Mouse (Mus musculus) hindbrain, postnatal 0 days (tissue): ENCODE measurements around the gene Scly. TPM values are rescaled to one million over a fixed set of nuclear protein-coding genes. Genes with fewer than 3 reads are reported as not detected.

Experiments used
- ATAC-seq: fragments of 200-750 bp; cut with Nextera tagmentation; 2 replicates; pipeline ENCODE4 v1.8.0; 2017; ENCODE audit warnings: mild to moderate bottlenecking, moderate TSS enrichment, moderate library complexity
- DNase-seq: peaks from one replicate; pipeline ENCODE4 v3.0.0-alpha.2; 2015; ENCODE audit warnings: low spot score
- H3K27ac ChIP-seq: fragments of 300-500 bp; sonication (generic); 2 replicates; pipeline ENCODE4 v1.5.1; 2014; ENCODE audit warnings: mild to moderate bottlenecking
- H3K27me3 ChIP-seq: fragments of 300-500 bp; sonication (generic); 2 replicates; pipeline ENCODE4 v1.6.1; 2014; ENCODE audit warnings: low read length, mixed read lengths; ENCODE audit not compliant: insufficient read depth
- H3K36me3 ChIP-seq: fragments of 300-500 bp; sonication (generic); 2 replicates; pipeline ENCODE4 v1.6.1; 2014; ENCODE audit warnings: low read length, mixed read lengths; ENCODE audit not compliant: insufficient read depth
- H3K4me1 ChIP-seq: fragments of 300-500 bp; sonication (generic); 2 replicates; pipeline ENCODE4 v1.6.1; 2014; ENCODE audit warnings: antibody characterized with exemption, low read length, mixed read lengths; ENCODE audit not compliant: insufficient read depth
- H3K4me2 ChIP-seq: fragments of 300-500 bp; sonication (generic); 2 replicates; pipeline ENCODE4 v1.6.1; 2014; ENCODE audit warnings: low read depth, mild to moderate bottlenecking, low read length, moderate library complexity, mixed read lengths
- H3K4me3 ChIP-seq: fragments of 300-500 bp; sonication (generic); 2 replicates; pipeline ENCODE4 v1.5.1; 2014; ENCODE audit warnings: low read length
- H3K9ac ChIP-seq: fragments of 300-500 bp; sonication (generic); replicated peaks from 2 replicates; pipeline ENCODE4 v1.6.1; 2014; ENCODE audit warnings: mild to moderate bottlenecking, low read length, moderate library complexity, mixed read lengths
- H3K9me3 ChIP-seq: fragments of 300-500 bp; sonication (generic); 2 replicates; pipeline ENCODE4 v1.6.1; 2016; ENCODE audit warnings: low read length, mixed read lengths
- CTCF ChIP-seq: IDR thresholded peaks from 2 replicates; pipeline ENCODE4 v1.5.1; 2016; ENCODE audit warnings: antibody characterized with exemption, control low read depth, low read depth
- WGBS: fragments of 180-500 bp; shearing (Covaris S2); extraction: QIAGEN DNeasy Blood & Tissue Kit; methylation state at CpG from one replicate; pipeline ENCODE4 v1.1.7; 2014; 5-methylcytosine and 5-hydroxymethylcytosine counted together
- polyA plus RNA-seq: library from polyadenylated mRNA; unstranded; fragments of >200 nt; fragmentation: Nextera tagmentation; extraction: Ambion mirVana; gene quantifications from 2 replicates; pipeline ENCODE4 v1.2.1, GENCODE M21; 2015
- total RNA-seq: library from RNA; depleted of rRNA; stranded (reverse); fragments of >200 nt; gene quantifications from 2 replicates; pipeline ENCODE4 v1.2.3, GENCODE M21; 2014; rRNA removed

Scly gene
- total and polyA plus RNA-seq, 2 experiments from 2014 or later, result 9.9 to 15.2 TPM

DNA sequence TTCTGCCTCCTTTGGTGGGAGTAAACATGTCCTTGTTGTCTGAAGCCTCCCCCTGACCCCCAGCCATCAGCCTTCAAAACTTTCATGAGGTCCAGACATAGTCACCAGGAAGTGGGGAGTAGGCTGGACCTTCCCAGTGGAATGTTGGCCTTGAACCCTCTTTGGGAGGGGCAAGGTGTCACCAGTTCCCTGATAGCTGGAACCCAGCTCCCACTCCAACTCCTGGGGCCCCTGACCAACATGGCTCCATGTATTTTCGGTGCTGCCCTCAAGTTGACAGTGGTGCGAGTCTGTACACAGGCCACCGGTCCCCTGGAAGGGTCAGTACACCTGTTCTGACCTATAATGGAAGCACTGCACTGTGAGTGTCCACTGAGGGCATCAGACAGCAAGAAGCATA, 69.2 kb downstream of the Scly start:
- DNase-seq (no peak), ATAC-seq (no peak)
- 95% methylated on average over 3 of the region's 3 CpGs for WGBS
- peaks cover 6% of the 10 kb centered on the region; the same call in 1 of the 2 replicates for H3K4me1 ChIP-seq
- H3K27ac ChIP-seq, result no peak overlapping the region
- no peaks in the 10 kb centered on the region for H3K27me3 ChIP-seq
- H3K9me3 ChIP-seq, result no peaks in the 10 kb centered on the region
- no peak overlapping the region for H3K4me3 ChIP-seq
- H3K36me3 ChIP-seq, result peaks cover 11% of the 10 kb centered on the region
- TF ChIP-seq CTCF, result no peak
- no peak overlapping the region for H3K4me2 ChIP-seq
- no peak overlapping the region for H3K9ac ChIP-seq

DNA sequence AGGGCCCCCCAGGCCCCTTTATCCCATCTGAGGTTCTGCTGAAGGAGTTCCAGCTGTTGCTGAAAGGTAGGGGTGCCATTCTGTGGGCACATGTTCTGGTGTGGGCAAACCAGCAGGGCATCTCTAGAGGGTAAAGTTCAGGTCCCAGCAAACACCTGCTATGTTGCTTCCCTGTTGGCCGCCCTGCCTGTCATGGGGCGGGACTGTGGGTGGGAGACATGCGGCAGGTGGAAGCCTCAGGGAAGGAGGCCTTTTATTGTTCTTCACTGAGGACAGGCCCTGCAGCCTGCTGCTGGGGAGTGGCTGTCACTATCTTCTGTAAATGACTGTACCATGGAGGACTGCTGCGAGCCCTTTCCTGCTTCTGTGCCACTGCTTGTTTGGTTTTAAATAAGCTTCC, 71.3 kb downstream of the Scly start:
- no peak for TF ChIP-seq CTCF
- WGBS, result 61% methylated on average over 4 of the region's 4 CpGs
- H3K9me3 ChIP-seq, result no peaks in the 10 kb centered on the region

DNA sequence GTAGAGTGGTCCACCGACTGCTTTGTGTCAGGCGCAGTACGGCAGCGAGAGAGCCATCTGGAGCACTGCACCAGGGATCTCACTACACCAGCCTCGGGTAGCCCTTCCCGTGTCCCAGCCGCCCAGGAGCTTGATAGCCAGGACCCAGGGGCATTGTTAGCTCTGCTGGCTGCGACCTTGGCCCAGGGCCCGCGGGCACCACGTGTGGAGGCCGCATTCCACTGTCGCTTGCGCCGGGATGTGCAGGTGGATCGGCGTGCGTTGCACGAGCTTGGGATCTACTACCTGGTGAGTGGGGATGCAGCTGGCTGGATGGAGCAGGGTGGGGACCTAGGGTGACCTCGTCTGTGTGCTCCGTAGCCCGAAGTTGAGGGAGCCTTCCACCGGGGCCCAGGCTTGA, 71.9 kb downstream of the Scly start:
- DNase-seq, result no peak

More for the DNA sequence above, 71.3 kb downstream of the Scly start:
- Histone ChIP-seq H3K9ac (no peak overlapping the region), H3K4me3 (no peak overlapping the region), H3K4me1 (peaks cover 6% of the 10 kb centered on the region; the same call in 1 of the 2 replicates), H3K36me3 (peaks cover 32% of the 10 kb centered on the region), H3K27ac (no peak overlapping the region), H3K27me3 (no peaks in the 10 kb centered on the region), H3K4me2 (no peak overlapping the region)
- ATAC-seq (no peak), DNase-seq (no peak)

More for the DNA sequence above, 71.9 kb downstream of the Scly start:
- peaks cover 38% of the 10 kb centered on the region for H3K36me3 ChIP-seq
- peaks cover 6% of the 10 kb centered on the region; the same call in 1 of the 2 replicates for H3K4me1 ChIP-seq
- H3K9ac ChIP-seq, result no peak overlapping the region
- no peak for TF ChIP-seq CTCF
- no peak overlapping the region for H3K27ac ChIP-seq
- no peaks in the 10 kb centered on the region for H3K9me3 ChIP-seq
- 88% methylated on average over 23 of the region's 23 CpGs for WGBS
- H3K4me2 ChIP-seq, result no peak overlapping the region
- ATAC-seq, result 0 out of 2 replicates have a peak, but pooled peaks have one; percentile 21
- H3K4me3 ChIP-seq, result no peak overlapping the region
- H3K27me3 ChIP-seq, result no peaks in the 10 kb centered on the region

Other genes starting within 250 kb of the Scly start
- not detected in 2 replicates for gene Rbm44, start 153.2 kb upstream of the Scly start, total RNA-seq
- 0.11 and 0.25 TPM in 2 replicates for gene Rbm44, start 153.2 kb upstream of the Scly start, polyA plus RNA-seq
- gene Ramp1, start 118.5 kb upstream of the Scly start, total RNA-seq, result 44.1 and 48.4 TPM in 2 replicates
- 44.7 and 46.8 TPM in 2 replicates for gene Ramp1, start 118.5 kb upstream of the Scly start, polyA plus RNA-seq
- gene Ube2f, start 48.0 kb upstream of the Scly start, total RNA-seq, result 34.1 and 37.1 TPM in 2 replicates
- 46.7 and 55.5 TPM in 2 replicates for gene Ube2f, start 48.0 kb upstream of the Scly start, polyA plus RNA-seq
- gene Espnl, start 23.7 kb downstream of the Scly start, total RNA-seq, result 0.07 and 0.26 TPM in 2 replicates
- 0.10 and 0.25 TPM in 2 replicates for gene Espnl, start 23.7 kb downstream of the Scly start, polyA plus RNA-seq
- 0.31 and 0.79 TPM in 2 replicates for gene Klhl30, start 52.7 kb downstream of the Scly start, total RNA-seq
- 0.25 and 0.29 TPM in 2 replicates for gene Klhl30, start 52.7 kb downstream of the Scly start, polyA plus RNA-seq
- 0.25 and 0.42 TPM in 2 replicates for gene Erfe, start 68.1 kb downstream of the Scly start, total RNA-seq
- gene Erfe, start 68.1 kb downstream of the Scly start, polyA plus RNA-seq, result 0.15 and 0.19 TPM in 2 replicates
- 66.7 and 66.9 TPM in 2 replicates for gene Ilkap, start 100.5 kb downstream of the Scly start, total RNA-seq
- gene Ilkap, start 100.5 kb downstream of the Scly start, polyA plus RNA-seq, result 119 and 120 TPM in 2 replicates
- gene Hes6, start 115.7 kb downstream of the Scly start, total RNA-seq, result 154 and 160 TPM in 2 replicates
- gene Hes6, start 115.7 kb downstream of the Scly start, polyA plus RNA-seq, result 129 and 131 TPM in 2 replicates
- gene Per2, start 161.0 kb downstream of the Scly start, total RNA-seq, result 10.0 and 12.0 TPM in 2 replicates
- 4.2 and 5.1 TPM in 2 replicates for gene Per2, start 161.0 kb downstream of the Scly start, polyA plus RNA-seq
- 10.3 and 11.7 TPM in 2 replicates for gene Traf3ip1, start 196.3 kb downstream of the Scly start, total RNA-seq
- gene Traf3ip1, start 196.3 kb downstream of the Scly start, polyA plus RNA-seq, result 7.4 and 8.1 TPM in 2 replicates
- 35.2 and 41.9 TPM in 2 replicates for gene Asb1, start 242.2 kb downstream of the Scly start, total RNA-seq
- gene Asb1, start 242.2 kb downstream of the Scly start, polyA plus RNA-seq, result 9.5 and 10.2 TPM in 2 replicates